In genomic region chr8:119824809-119825273, GRCm38 (mm10) we compare ENCODE assay signal across 8 mouse cellular contexts. TPM values are rescaled to one million over a fixed set of nuclear protein-coding genes. Genes with fewer than 3 reads are reported as not detected.
DNase-seq lines count a peak whose midpoint lies in the region; ATAC-seq and TF ChIP-seq lines count a peak whose summit lies in the region.

No protein-coding gene starts in this region.

- peak; percentile 98 for DNase-seq in heart, adult 11 months
- peak; percentile 63 for DNase-seq in kidney, postnatal 0 days (ENCODE audit: low spot score)
- no peak for DNase-seq in thymus, postnatal 36 days
- no peak for DNase-seq in cerebellum, adult 8-10 months
- no peak for DNase-seq in adrenal gland, adult 18-20 months (ENCODE audit: low spot score in 2 of 2)

- no peak overlapping the region; the same call in 1 of the 2 replicates for H3K27ac ChIP-seq in heart, embryonic 12.5 days (ENCODE audit: poor library complexity, severe bottlenecking)
- H3K27ac ChIP-seq in brown adipose tissue, adult 24 weeks (replicated peaks; ENCODE audit: low read depth, low read length): peak overlapping the region; percentile 84
- no peak overlapping the region for H3K27ac ChIP-seq in kidney, postnatal 0 days

- H3K4me2 ChIP-seq in heart, embryonic 12.5 days: no peak overlapping the region
- no peak overlapping the region for H3K4me2 ChIP-seq in kidney, postnatal 0 days (ENCODE audit: low read length)

- 71% methylated on average over 11 of the region's 11 CpGs for WGBS in heart, embryonic 12.5 days
- 54% methylated on average over 11 of the region's 11 CpGs for WGBS in kidney, postnatal 0 days

- peaks cover 17% of the 10 kb centered on the region for H3K36me3 ChIP-seq in heart, embryonic 12.5 days
- 0 out of 2 replicates have a peak, but pooled peaks cover 7% of the 10 kb centered on the region for H3K36me3 ChIP-seq in kidney, postnatal 0 days (ENCODE audit: insufficient read depth, low read length)

- no peak overlapping the region for H3K4me3 ChIP-seq in heart, embryonic 12.5 days
- H3K4me3 ChIP-seq in brown adipose tissue, adult 24 weeks (ENCODE audit: insufficient read depth, low read depth, low read length): no peak overlapping the region
- H3K4me3 ChIP-seq in kidney, postnatal 0 days (replicated peaks; ENCODE audit: low read depth, low read length): no peak overlapping the region

- ATAC-seq in heart, embryonic 12.5 days (ENCODE audit: insufficient number of reproducible peaks, low FRiP score): no peak
- no peak for ATAC-seq in kidney, postnatal 0 days (replicated peaks; ENCODE audit: low FRiP score, low read depth)
- 0 out of 2 replicates have a peak, but pooled peaks have one; percentile 16 for ATAC-seq in megakaryocyte, adult 5-6 weeks (ENCODE audit: poor library complexity, severe bottlenecking)

- no peaks in the 10 kb centered on the region for H3K9me3 ChIP-seq in heart, embryonic 12.5 days (replicated peaks)
- no peaks in the 10 kb centered on the region for H3K9me3 ChIP-seq in kidney, postnatal 0 days (replicated peaks; ENCODE audit: low read length)

- peaks cover 53% of the 10 kb centered on the region for H3K4me1 ChIP-seq in heart, embryonic 12.5 days (replicated peaks)
- H3K4me1 ChIP-seq in brown adipose tissue, adult 24 weeks (ENCODE audit: control insufficient read depth, insufficient read depth, insufficient read length, low read length): peaks cover 4% of the 10 kb centered on the region
- peaks cover 14% of the 10 kb centered on the region for H3K4me1 ChIP-seq in kidney, postnatal 0 days (replicated peaks; ENCODE audit: insufficient read depth, low read length)

- TF ChIP-seq CTCF in kidney, postnatal 0 days (IDR thresholded peaks at IDR 0.05; ENCODE audit: low read depth): no peak

- H3K9ac ChIP-seq in heart, embryonic 12.5 days: no peak overlapping the region
- no peak overlapping the region for H3K9ac ChIP-seq in kidney, postnatal 0 days (ENCODE audit: low read depth, low read length)

- no peaks in the 10 kb centered on the region for H3K27me3 ChIP-seq in heart, embryonic 12.5 days (replicated peaks)
- H3K27me3 ChIP-seq in kidney, postnatal 0 days (ENCODE audit: insufficient read depth, low read length): no peaks in the 10 kb centered on the region

RNA-seq across cellular contexts. Expression of gene Cotl1, which starts 15.5 kb away (rescaled TPM):
- 40.6 and 54.2 TPM in 2 replicates for polyA plus RNA-seq in heart, embryonic 12.5 days (2016; fragmentation: Nextera tagmentation; extraction: Ambion mirVana)
- 16.9 and 18.2 TPM in 2 replicates for polyA plus RNA-seq in brown adipose tissue, adult 24 weeks (2012; ENCODE audit: insufficient read depth, insufficient read length, missing spikeins)
- 101 and 117 TPM in 2 replicates for polyA plus RNA-seq in kidney, postnatal 0 days (2015; fragmentation: Nextera tagmentation; extraction: Ambion mirVana)
- total RNA-seq in megakaryocyte, adult 5-6 weeks (2015): 526 and 619 TPM in 2 replicates
- total RNA-seq in megakaryocyte, adult 5-6 weeks (2017): 490 and 532 TPM in 2 replicates
- 10 to 100 TPM; 43.6 to 52.1 TPM for total RNA-seq in adrenal gland, adult 18-20 months (2021)

RNA-seq across cellular contexts. Expression of gene Klhl36, which starts 37.2 kb away (rescaled TPM):
- polyA plus RNA-seq in heart, embryonic 12.5 days (2016; fragmentation: Nextera tagmentation; extraction: Ambion mirVana): 10.3 and 12.5 TPM in 2 replicates
- 2.7 and 4.0 TPM in 2 replicates for polyA plus RNA-seq in brown adipose tissue, adult 24 weeks (2012; ENCODE audit: insufficient read depth, insufficient read length, missing spikeins)
- 22.1 and 22.5 TPM in 2 replicates for polyA plus RNA-seq in kidney, postnatal 0 days (2015; fragmentation: Nextera tagmentation; extraction: Ambion mirVana)
- total RNA-seq in megakaryocyte, adult 5-6 weeks (2015): 2.7 and 5.5 TPM in 2 replicates
- total RNA-seq in megakaryocyte, adult 5-6 weeks (2017): 8.5 and 9.2 TPM in 2 replicates
- 1 to 10 TPM; 4.9 to 5.8 TPM for total RNA-seq in adrenal gland, adult 18-20 months (2021)

RNA-seq across cellular contexts. Expression of gene Tldc1, which starts 46.6 kb away (rescaled TPM):
- polyA plus RNA-seq in heart, embryonic 12.5 days (2016; fragmentation: Nextera tagmentation; extraction: Ambion mirVana): 14.6 and 14.8 TPM in 2 replicates
- 1.7 and 3.4 TPM in 2 replicates for polyA plus RNA-seq in brown adipose tissue, adult 24 weeks (2012; ENCODE audit: insufficient read depth, insufficient read length, missing spikeins)
- 11.8 and 11.9 TPM in 2 replicates for polyA plus RNA-seq in kidney, postnatal 0 days (2015; fragmentation: Nextera tagmentation; extraction: Ambion mirVana)
- total RNA-seq in megakaryocyte, adult 5-6 weeks (2015): 2.2 and 2.6 TPM in 2 replicates
- 2.9 and 4.3 TPM in 2 replicates for total RNA-seq in megakaryocyte, adult 5-6 weeks (2017)
- total RNA-seq in adrenal gland, adult 18-20 months (2021): 1 to 10 TPM; 8.4 to 9.7 TPM

Comparison
In these comparisons a context has a peak if more than half of its experiments do, and no peak if none do; other contexts are left out.
1. DNase-seq: peak in heart, adult 11 months (single experiment) and kidney, postnatal 0 days (single experiment); none in thymus, postnatal 36 days (0 of 2), cerebellum, adult 8-10 months (single experiment) and adrenal gland, adult 18-20 months (0 of 2).